Mouse (Mus musculus) heart, embryonic 10.5 days (tissue): Measurements from ENCODE around the gene Naa16. TPM values are rescaled to one million over a fixed set of nuclear protein-coding genes. Genes with fewer than 3 reads are reported as not detected.

Experiments used
- DNase-seq: peaks from one replicate; pipeline ENCODE4 v3.0.0-alpha.2; 2017; ENCODE audit warnings: low spot score
- H3K27ac ChIP-seq: fragments of 300-500 bp; sonication (generic); 2 replicates; pipeline ENCODE4 v1.5.1; 2016; ENCODE audit warnings: mild to moderate bottlenecking
- H3K27me3 ChIP-seq: fragments of 300-500 bp; sonication (generic); 2 replicates; pipeline ENCODE4 v1.6.1; 2016; ENCODE audit warnings: mild to moderate bottlenecking; ENCODE audit not compliant: poor library complexity, insufficient read depth, severe bottlenecking
- H3K36me3 ChIP-seq: fragments of 300-500 bp; sonication (generic); 2 replicates; pipeline ENCODE4 v1.6.1; 2016; ENCODE audit warnings: mild to moderate bottlenecking, moderate library complexity
- H3K4me1 ChIP-seq: fragments of 300-500 bp; sonication (generic); 2 replicates; pipeline ENCODE4 v1.6.1; 2016; ENCODE audit warnings: mild to moderate bottlenecking
- H3K4me3 ChIP-seq: fragments of 300-500 bp; sonication (generic); 2 replicates; pipeline ENCODE4 v1.5.1; 2016; ENCODE audit warnings: mild to moderate bottlenecking, moderate library complexity
- H3K9me3 ChIP-seq: fragments of 300-500 bp; sonication (generic); 2 replicates; pipeline ENCODE4 v1.6.1; 2016; ENCODE audit warnings: mild to moderate bottlenecking, moderate library complexity
- WGBS: fragments of 180-500 bp; shearing (Covaris S2); methylation state at CpG from one replicate; pipeline ENCODE4 v1.1.7; 2016; 5-methylcytosine and 5-hydroxymethylcytosine counted together
- polyA plus RNA-seq: library from polyadenylated mRNA; unstranded; fragments of >200 nt; fragmentation: Nextera tagmentation; extraction: Ambion mirVana; gene quantifications from 2 replicates; pipeline ENCODE4 v1.2.1, GENCODE M21; 2016

Naa16 gene
- polyA plus RNA-seq, 1 experiment from 2014 or later, result 30.2 TPM

DNA sequence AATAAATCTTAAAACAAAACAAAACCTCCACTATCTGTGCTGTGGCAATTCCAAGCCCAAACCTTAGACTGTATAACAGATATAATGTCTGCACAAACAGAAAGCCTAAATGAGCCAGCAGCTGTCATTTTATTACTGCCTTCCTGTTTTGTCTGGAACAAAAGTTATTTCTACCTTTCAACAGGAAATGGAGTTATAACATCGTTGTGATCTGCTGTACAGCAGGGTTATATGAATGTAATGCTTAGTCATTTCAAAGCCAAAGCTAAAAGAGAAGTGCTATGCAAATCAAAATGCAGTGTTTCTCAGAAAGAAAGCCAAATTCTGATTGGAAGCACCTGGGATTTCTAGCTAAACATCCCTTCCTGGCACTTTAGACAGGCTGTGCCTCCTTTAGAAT lies 2.7 kb upstream of the Naa16 start:
- H3K4me1 ChIP-seq, result peaks cover 7% of the 10 kb centered on the region
- no peak for DNase-seq
- WGBS, result 70% methylated on average over 1 of the region's 1 CpGs

DNA sequence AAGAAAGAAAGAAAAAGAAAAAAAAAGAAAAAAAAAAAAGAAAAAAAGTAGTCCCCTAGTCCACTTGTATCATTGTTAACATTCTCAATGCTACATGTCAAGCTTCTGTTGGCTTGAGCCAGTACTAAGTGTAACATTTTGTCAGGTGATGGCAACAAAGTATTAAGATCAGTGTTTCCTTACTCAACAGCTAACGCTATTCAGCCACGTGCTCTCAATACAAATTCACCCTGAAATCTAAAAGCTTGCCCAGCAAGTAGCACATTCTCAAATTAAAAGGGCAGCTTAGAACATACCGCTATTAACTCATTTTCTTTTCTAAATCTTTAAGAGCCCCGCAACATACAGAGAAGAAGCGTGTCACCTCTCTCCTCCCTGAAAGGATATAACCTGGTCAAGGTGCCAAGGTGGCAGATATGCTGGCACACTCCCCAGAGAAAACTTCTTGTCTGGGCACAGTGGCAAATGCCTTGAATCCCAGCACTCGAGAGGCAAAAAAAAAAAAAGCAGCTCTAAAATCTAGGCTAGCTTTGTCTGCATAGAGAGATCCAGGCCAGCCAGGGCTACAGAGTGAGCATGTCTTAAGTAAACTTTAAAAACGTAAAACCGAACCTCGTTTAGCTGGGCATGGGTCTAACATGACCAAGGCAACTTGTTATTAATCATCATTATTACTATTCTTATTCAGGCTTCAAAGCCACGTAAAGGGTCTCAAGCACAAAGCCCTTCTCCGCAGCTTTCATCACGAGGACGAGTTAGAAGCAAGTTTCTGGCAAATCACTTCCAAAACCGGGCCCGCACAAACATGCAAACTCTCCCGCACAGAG lies 927 bp downstream of the Naa16 start:
- peaks cover 15% of the 10 kb centered on the region; the same call in 1 of the 2 replicates for H3K36me3 ChIP-seq
- 2% methylated on average over 16 of the region's 16 CpGs for WGBS
- H3K4me3 ChIP-seq, result peak overlapping the region; percentile 92
- H3K27me3 ChIP-seq, result no peaks in the 10 kb centered on the region
- H3K9me3 ChIP-seq, result no peaks in the 10 kb centered on the region
- H3K4me1 ChIP-seq, result peaks cover 4% of the 10 kb centered on the region
- H3K27ac ChIP-seq, result peak overlapping the region; percentile 99
- DNase-seq, result no peak

More for the DNA sequence above, 2.7 kb upstream of the Naa16 start:
- no peaks in the 10 kb centered on the region for H3K9me3 ChIP-seq
- no peak overlapping the region for H3K27ac ChIP-seq
- no peaks in the 10 kb centered on the region for H3K27me3 ChIP-seq
- no peak overlapping the region for H3K4me3 ChIP-seq
- H3K36me3 ChIP-seq, result no peaks in the 10 kb centered on the region

DNA sequence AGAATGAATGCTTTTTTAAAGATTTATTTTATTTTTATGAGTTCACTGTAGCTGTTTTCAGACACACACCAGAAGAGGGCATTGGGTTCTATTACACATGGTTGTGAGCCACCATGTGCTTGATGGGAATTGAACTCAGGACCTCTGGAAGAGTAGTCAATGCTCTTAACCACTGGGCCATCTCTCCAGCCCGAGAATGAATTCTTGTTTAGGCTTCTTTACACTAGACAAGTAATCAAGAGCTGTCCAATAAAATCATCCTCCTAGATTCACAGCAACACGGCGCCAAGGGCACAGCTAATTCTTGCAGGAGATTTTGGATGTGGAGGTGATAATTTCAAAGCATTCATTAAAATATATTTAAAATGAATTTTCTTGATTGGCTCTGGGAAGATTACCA lies 2.3 kb downstream of the Naa16 start:
- no peak for DNase-seq
- Histone ChIP-seq H3K27me3 (no peaks in the 10 kb centered on the region), H3K4me1 (peaks cover 4% of the 10 kb centered on the region), H3K27ac (no peak overlapping the region), H3K36me3 (peaks cover 15% of the 10 kb centered on the region; the same call in 1 of the 2 replicates), H3K4me3 (no peak overlapping the region), H3K9me3 (no peaks in the 10 kb centered on the region)
- WGBS, result 93% methylated on average over 3 of the region's 3 CpGs

DNA sequence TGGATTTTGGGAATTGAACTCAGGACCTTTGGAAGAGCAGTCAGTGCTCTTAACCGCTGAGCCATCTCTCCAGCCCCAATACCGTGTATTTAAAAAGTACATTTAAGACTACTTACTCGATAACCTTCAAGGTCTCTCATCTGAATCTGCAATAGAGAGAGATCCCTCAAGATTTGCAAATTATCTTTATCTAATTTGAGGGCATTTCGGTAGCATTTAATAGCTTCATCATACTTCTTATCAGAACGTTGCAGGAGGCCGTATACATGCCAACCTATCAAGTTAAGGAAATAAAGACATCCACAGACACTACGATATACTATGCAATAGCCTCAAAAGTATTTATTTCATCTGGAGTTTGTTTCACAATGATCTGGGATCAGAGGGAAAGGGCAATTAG lies 7.5 kb downstream of the Naa16 start:
- Histone ChIP-seq H3K4me1 (no peaks in the 10 kb centered on the region), H3K4me3 (no peak overlapping the region), H3K36me3 (peaks cover 47% of the 10 kb centered on the region), H3K9me3 (no peaks in the 10 kb centered on the region), H3K27ac (no peak overlapping the region), H3K27me3 (no peaks in the 10 kb centered on the region)
- no peak for DNase-seq
- WGBS, result 92% methylated on average over 7 of the region's 7 CpGs

DNA sequence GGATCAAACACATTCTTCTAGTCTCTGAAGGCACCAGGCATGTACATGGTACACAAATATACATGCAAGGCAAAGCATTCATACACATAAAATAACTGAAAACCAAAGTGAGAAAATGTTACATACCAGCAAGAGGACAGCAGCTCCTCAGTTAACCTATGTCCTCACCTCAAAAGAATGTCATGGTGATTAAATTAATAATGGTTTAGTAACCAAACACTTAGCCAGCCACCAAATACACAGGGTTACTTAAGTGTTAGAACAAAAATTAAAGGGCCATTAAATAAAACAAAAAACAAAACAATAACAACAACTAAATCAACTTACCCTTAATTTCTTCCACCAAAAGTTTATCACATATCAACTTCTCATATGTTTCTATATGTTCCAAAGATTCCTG lies 13.5 kb downstream of the Naa16 start:
- H3K9me3 ChIP-seq, result no peaks in the 10 kb centered on the region
- H3K27me3 ChIP-seq, result no peaks in the 10 kb centered on the region
- no peak overlapping the region for H3K27ac ChIP-seq
- no peaks in the 10 kb centered on the region for H3K4me1 ChIP-seq
- no peak for DNase-seq
- peaks cover 41% of the 10 kb centered on the region for H3K36me3 ChIP-seq
- H3K4me3 ChIP-seq, result no peak overlapping the region

DNA sequence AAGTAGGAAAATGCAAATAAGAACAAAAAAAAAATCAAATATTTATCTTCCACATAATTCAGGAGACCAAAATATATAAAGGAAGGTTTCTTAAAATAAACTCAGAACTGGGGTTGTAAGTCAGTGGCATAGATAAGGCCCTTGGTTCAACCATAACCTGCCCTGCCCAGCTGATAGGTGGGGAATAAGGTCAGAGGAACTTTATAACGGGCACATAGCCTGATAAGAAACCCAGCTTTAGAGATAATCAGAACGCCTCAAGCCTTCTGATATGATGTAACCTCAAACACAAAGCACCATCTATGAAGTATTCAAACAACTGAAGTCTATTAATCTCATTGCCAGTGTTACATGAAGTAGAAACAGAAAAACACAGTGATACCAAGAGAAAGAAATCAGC lies 32.5 kb downstream of the Naa16 start:
- 36% methylated on average over 2 of the region's 2 CpGs for WGBS
- Histone ChIP-seq H3K9me3 (no peaks in the 10 kb centered on the region), H3K4me3 (no peak overlapping the region), H3K36me3 (peaks cover 68% of the 10 kb centered on the region), H3K27ac (no peak overlapping the region), H3K27me3 (no peaks in the 10 kb centered on the region), H3K4me1 (no peaks in the 10 kb centered on the region)
- DNase-seq, result no peak

DNA sequence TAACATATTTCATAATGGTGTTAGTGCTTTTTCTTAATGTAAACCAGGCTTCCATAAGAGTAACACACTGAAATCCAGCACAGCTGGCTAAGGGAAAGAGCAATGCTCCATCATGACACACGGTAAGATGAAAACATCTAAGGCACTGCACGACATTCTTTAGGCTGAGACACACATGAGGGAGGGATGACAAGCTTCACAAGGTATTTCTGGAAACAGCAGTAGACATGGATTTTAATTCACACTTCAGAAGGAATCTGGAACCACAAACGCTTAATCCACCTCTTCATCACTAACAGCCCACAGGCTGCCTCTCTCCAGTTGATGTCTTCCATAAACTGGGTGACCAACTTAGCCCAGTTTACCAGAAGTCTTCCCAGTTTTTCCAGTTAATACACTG lies 44.2 kb downstream of the Naa16 start:
- H3K36me3 ChIP-seq, result peaks cover 57% of the 10 kb centered on the region
- WGBS, result 77% methylated on average over 3 of the region's 3 CpGs
- no peaks in the 10 kb centered on the region for H3K4me1 ChIP-seq
- no peaks in the 10 kb centered on the region for H3K9me3 ChIP-seq
- H3K27me3 ChIP-seq, result no peaks in the 10 kb centered on the region
- H3K4me3 ChIP-seq, result no peak overlapping the region
- H3K27ac ChIP-seq, result no peak overlapping the region
- DNase-seq, result no peak

DNA sequence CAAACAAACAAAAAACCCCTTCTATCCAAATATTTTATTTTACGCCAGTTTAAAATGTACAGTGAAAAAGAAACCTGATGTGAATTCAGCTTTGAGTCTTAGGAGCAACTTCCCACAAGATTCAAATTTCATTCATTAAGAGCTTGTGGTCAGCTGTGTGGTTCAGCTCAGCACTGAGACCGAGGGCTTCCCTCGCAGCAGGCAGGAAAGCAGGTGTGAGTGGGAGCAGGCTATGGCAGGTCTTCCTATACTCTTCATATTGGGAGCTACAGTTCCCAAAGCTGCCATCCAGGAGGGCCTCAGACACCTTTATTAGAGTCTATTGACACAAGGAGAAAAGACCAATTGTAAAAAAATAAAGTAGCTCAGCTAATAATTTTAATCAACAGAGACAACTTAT lies 55.0 kb downstream of the Naa16 start:
- 96% methylated on average over 3 of the region's 3 CpGs for WGBS
- Histone ChIP-seq H3K4me3 (no peak overlapping the region), H3K4me1 (peaks cover 13% of the 10 kb centered on the region), H3K36me3 (peaks cover 45% of the 10 kb centered on the region), H3K27me3 (no peaks in the 10 kb centered on the region), H3K9me3 (no peaks in the 10 kb centered on the region), H3K27ac (no peak overlapping the region)
- DNase-seq, result no peak

DNA sequence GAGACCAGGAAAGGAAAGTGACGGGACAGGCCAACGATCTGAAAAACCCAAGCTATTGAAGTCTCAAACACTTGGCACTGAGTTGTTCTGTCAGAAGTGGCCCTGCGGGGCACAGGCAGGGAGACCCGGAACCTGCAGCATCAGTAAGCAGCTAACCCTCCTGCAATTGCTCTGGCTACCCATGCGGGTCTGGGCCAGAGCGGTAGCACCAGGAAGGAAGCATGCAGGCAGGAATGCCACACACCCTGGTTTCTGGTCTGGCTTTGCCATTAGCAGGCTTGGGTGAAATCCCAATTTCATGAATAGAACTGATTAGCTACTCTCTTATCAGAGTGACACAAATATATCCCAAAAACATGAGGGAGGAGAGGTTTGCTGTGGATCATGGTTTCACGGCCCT lies 58.6 kb downstream of the Naa16 start:
- WGBS, result 57% methylated on average over 7 of the region's 7 CpGs
- peaks cover 18% of the 10 kb centered on the region for H3K36me3 ChIP-seq
- no peaks in the 10 kb centered on the region for H3K9me3 ChIP-seq
- no peak for DNase-seq
- peaks cover 13% of the 10 kb centered on the region for H3K4me1 ChIP-seq
- peak overlapping the region; percentile 62; the same call in 1 of the 2 replicates for H3K27ac ChIP-seq
- H3K4me3 ChIP-seq, result no peak overlapping the region
- no peaks in the 10 kb centered on the region for H3K27me3 ChIP-seq

DNA sequence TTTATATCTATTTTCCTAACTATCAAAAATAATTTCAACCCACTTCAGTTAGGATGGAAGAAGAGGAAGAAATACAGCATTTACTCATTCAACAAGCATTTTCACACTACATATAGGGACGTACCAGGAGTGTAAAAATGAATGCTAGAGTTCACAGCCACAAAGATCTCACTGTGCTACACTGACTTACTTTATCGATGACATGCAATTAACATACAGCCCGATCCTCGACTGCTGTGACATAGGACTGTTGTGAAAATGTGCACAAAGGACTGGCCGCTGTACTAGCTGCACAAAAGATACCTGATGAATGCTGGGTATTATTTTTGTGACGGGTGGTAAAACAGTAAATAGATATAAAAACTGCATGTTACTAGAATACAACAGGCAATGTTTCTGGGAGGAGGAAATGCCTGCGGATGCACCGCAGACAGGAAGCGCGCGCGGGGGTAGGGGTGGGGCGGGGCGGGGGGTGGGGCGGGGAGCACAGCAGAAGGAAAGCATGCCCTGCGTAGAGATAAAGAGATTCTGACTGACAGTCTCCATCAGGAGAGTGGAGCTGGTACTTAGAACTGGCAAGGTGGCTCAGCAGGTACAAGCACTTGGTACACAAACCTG lies 59.5 kb downstream of the Naa16 start:
- Histone ChIP-seq H3K36me3 (peaks cover 9% of the 10 kb centered on the region), H3K4me1 (peaks cover 13% of the 10 kb centered on the region), H3K27me3 (no peaks in the 10 kb centered on the region), H3K4me3 (peak overlapping the region; percentile 31; the same call in 1 of the 2 replicates), H3K9me3 (no peaks in the 10 kb centered on the region), H3K27ac (peak overlapping the region; percentile 62)
- 41% methylated on average over 16 of the region's 16 CpGs for WGBS
- DNase-seq, result no peak

DNA sequence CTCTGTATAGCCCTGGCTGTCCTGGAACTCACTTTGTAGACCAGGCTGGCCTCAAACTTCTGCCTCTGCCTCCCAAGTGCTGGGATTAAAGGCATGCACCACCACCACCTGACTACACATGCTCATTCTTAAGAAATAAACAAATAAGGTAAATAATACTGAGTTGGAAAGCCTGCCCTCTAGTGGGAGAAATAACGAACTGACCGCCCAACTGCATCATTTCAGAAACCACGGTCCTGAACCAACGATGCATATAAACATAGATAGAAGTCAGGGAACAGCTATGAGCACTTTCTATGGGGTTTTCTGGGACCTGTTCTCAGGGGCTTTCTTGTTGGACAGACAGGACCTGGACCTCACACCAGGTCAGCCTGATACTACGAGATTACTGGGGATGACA lies 63.5 kb downstream of the Naa16 start:
- H3K4me3 ChIP-seq, result no peak overlapping the region
- no peaks in the 10 kb centered on the region for H3K9me3 ChIP-seq
- peaks cover 9% of the 10 kb centered on the region for H3K4me1 ChIP-seq
- no peaks in the 10 kb centered on the region for H3K27me3 ChIP-seq
- H3K27ac ChIP-seq, result no peak overlapping the region
- 29% methylated on average over 5 of the region's 5 CpGs for WGBS
- DNase-seq, result no peak
- no peaks in the 10 kb centered on the region for H3K36me3 ChIP-seq

DNA sequence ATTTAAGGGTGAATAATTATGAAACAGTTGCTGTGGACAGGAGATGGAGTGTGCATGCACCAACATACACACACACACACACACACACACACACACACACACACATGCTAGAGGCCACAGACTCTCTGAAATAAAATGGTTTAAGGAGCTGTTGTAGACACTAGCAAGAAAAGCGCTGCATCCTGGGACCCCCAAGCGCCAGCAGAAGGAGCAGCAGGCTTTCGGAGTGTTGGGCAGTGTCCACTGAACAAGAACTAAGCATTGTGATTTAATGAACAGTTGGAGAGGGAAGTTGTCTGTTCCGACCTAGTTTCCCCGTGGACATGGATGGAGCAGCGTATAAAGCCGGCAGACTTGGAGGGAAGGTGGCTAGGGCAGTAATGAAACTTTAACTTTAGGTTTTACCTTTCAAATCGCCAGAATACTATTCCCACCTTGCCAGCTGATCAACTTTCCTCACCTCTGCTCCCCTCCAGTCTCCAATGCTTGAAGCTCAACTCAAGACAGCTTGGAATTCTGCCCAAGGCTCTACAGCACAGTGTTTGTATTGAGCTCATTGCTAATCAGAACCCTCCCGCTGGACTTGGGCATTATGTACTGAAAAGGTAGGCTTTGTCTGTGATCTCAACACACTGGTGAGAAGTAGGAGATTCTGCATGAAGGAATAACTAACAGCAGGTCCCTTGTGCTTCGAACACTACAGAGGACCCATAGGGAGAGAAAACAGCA lies 66.3 kb downstream of the Naa16 start:
- no peak overlapping the region for H3K27ac ChIP-seq
- no peaks in the 10 kb centered on the region for H3K27me3 ChIP-seq
- H3K4me1 ChIP-seq, result peaks cover 7% of the 10 kb centered on the region; the same call in 1 of the 2 replicates
- DNase-seq, result no peak
- no peak overlapping the region for H3K4me3 ChIP-seq
- H3K36me3 ChIP-seq, result no peaks in the 10 kb centered on the region
- WGBS, result 84% methylated on average over 10 of the region's 10 CpGs
- no peaks in the 10 kb centered on the region for H3K9me3 ChIP-seq

DNA sequence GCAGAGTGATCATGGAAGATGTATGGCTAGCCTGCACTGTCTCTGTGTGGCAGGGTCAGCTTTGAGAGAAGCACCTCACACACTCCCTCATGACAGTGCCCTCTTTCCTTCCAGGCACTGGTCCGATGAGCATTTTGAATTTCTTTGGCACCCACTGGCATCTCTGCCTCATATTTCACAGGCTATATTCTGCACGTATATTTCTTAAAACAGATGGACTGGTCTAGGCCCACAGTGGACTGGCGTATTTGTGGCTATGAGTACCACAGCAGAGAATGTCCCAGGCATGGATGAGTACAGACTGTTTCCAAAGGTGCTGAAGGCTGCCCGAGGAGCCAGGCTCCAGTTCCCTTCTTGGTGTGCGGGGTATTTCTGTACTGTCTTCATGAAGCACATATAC lies 68.7 kb downstream of the Naa16 start:
- Histone ChIP-seq H3K4me1 (peaks cover 7% of the 10 kb centered on the region; the same call in 1 of the 2 replicates), H3K4me3 (no peak overlapping the region), H3K36me3 (no peaks in the 10 kb centered on the region), H3K27me3 (no peaks in the 10 kb centered on the region), H3K27ac (no peak overlapping the region), H3K9me3 (no peaks in the 10 kb centered on the region)
- WGBS, result 84% methylated on average over 5 of the region's 5 CpGs
- DNase-seq, result peak; percentile 48
